Mouse (Mus musculus) thymus, adult 2 months (tissue): ENCODE data around the gene Gm29609.

ENCODE experiments used
- CTCF ChIP-seq: fragments of 200-500 bp; IDR thresholded peaks from 2 replicates; pipeline ENCODE4 v1.5.1; 2012; ENCODE audit warnings: mild to moderate bottlenecking, control low read depth, low read length, moderate library complexity, borderline replicate concordance; ENCODE audit not compliant: control insufficient read depth, poor library complexity, insufficient read depth; ENCODE audit errors: extremely low read depth
- POLR2A ChIP-seq: fragments of 200-500 bp; IDR thresholded peaks from 2 replicates; pipeline ENCODE4 v1.6.1; 2012; ENCODE audit warnings: mild to moderate bottlenecking, low read length, control low read depth, moderate library complexity; ENCODE audit not compliant: control insufficient read depth, poor library complexity, insufficient read depth; ENCODE audit errors: extremely low read depth

- no peak for TF ChIP-seq CTCF
- TF ChIP-seq POLR2A, result no peak
Measured at GRCm38 (mm10) chr5:31197072-31197471, 17.4 kb upstream of the Gm29609 start.
